ENCODE assay signal across 8 mouse cellular contexts in genomic region chr15:96708976-96709490, GRCm38 (mm10). TPM values are rescaled to one million over a fixed set of nuclear protein-coding genes. Genes with fewer than 3 reads are reported as not detected.
DNase-seq lines count a peak whose midpoint lies in the region; ATAC-seq and TF ChIP-seq lines count a peak whose summit lies in the region.

No protein-coding gene starts in this region.

- no peaks in the 10 kb centered on the region for H3K27me3 ChIP-seq in heart, embryonic 11.5 days (ENCODE audit: control insufficient read depth, insufficient read depth, low read length)
- no peaks in the 10 kb centered on the region for H3K27me3 ChIP-seq in forebrain, embryonic 15.5 days
- H3K27me3 ChIP-seq in limb, embryonic 14.5 days (ENCODE audit: control insufficient read depth, insufficient read depth, low read length): no peaks in the 10 kb centered on the region
- H3K27me3 ChIP-seq in small intestine, adult 2 months (ENCODE audit: control insufficient read depth, insufficient read depth, low read length): no peaks in the 10 kb centered on the region

- H3K36me3 ChIP-seq in heart, embryonic 11.5 days (ENCODE audit: control insufficient read depth, insufficient read depth, low read length): no peaks in the 10 kb centered on the region
- H3K36me3 ChIP-seq in forebrain, embryonic 15.5 days: no peaks in the 10 kb centered on the region
- no peaks in the 10 kb centered on the region for H3K36me3 ChIP-seq in limb, embryonic 14.5 days (ENCODE audit: control insufficient read depth, insufficient read depth, low read length)
- no peaks in the 10 kb centered on the region for H3K36me3 ChIP-seq in small intestine, adult 2 months (ENCODE audit: control insufficient read depth, insufficient read depth, low read length)

- ATAC-seq in heart, embryonic 11.5 days (replicated peaks; ENCODE audit: insufficient number of reproducible peaks, low FRiP score, low TSS enrichment): no peak
- peak; percentile 12 for ATAC-seq in forebrain, embryonic 15.5 days (replicated peaks)
- 0 out of 2 replicates have a peak, but pooled peaks have one; percentile 7 for ATAC-seq in limb, embryonic 14.5 days (ENCODE audit: low FRiP score, low read depth)

- WGBS in heart, embryonic 11.5 days (ENCODE audit: insufficient replicate concordance): 32% methylated on average over 14 of the region's 14 CpGs
- 34% methylated on average over 14 of the region's 14 CpGs for WGBS in forebrain, embryonic 15.5 days
- 14% methylated on average over 14 of the region's 14 CpGs for WGBS in limb, embryonic 14.5 days
- WGBS in small intestine, adult 2 months: 20% methylated on average over 14 of the region's 14 CpGs

- peak overlapping the region; percentile 96 for H3K9ac ChIP-seq in heart, embryonic 11.5 days (ENCODE audit: low read depth, low read length)
- H3K9ac ChIP-seq in forebrain, embryonic 15.5 days (replicated peaks): peak overlapping the region; percentile 74
- peak overlapping the region; percentile 92 for H3K9ac ChIP-seq in limb, embryonic 14.5 days (ENCODE audit: low read depth, low read length, severe bottlenecking)

- no peaks in the 10 kb centered on the region for H3K9me3 ChIP-seq in heart, embryonic 11.5 days (replicated peaks; ENCODE audit: control insufficient read depth, low read length)
- no peaks in the 10 kb centered on the region for H3K9me3 ChIP-seq in forebrain, embryonic 15.5 days
- H3K9me3 ChIP-seq in limb, embryonic 14.5 days (ENCODE audit: control insufficient read depth, low read length): no peaks in the 10 kb centered on the region

- no peak for TF ChIP-seq POLR2A in limb, embryonic 14.5 days (IDR thresholded peaks at IDR 0.05; ENCODE audit: borderline replicate concordance, extremely low read depth, insufficient read depth, insufficient read length)
- TF ChIP-seq POLR2A in small intestine, adult 2 months (IDR thresholded peaks at IDR 0.05; ENCODE audit: low read depth, low read length): no peak

- intact Hi-C loops in heart, postnatal 25 days (cut with DNase I): no loop called here

- peak overlapping the region; percentile 59 for H3K4me3 ChIP-seq in heart, embryonic 11.5 days (ENCODE audit: low read depth, low read length)
- H3K4me3 ChIP-seq in forebrain, embryonic 15.5 days: peak overlapping the region; percentile 74
- peak overlapping the region; percentile 68 for H3K4me3 ChIP-seq in limb, embryonic 14.5 days (replicated peaks; ENCODE audit: low read length)
- H3K4me3 ChIP-seq in small intestine, adult 2 months (ENCODE audit: low read depth, low read length): peak overlapping the region; percentile 88

- TF ChIP-seq CTCF in small intestine, adult 2 months (IDR thresholded peaks at IDR 0.05; ENCODE audit: extremely low read depth, insufficient read length, insufficient replicate concordance, low read depth, low read length): no peak

- H3K4me1 ChIP-seq in heart, embryonic 11.5 days (ENCODE audit: control insufficient read depth, insufficient read depth, low read length): peaks cover 10% of the 10 kb centered on the region; the same call in 1 of the 2 replicates
- H3K4me1 ChIP-seq in forebrain, embryonic 15.5 days: peaks cover 14% of the 10 kb centered on the region; the same call in 1 of the 2 replicates
- peaks cover 22% of the 10 kb centered on the region for H3K4me1 ChIP-seq in limb, embryonic 14.5 days (ENCODE audit: control insufficient read depth, insufficient read depth, low read length)
- H3K4me1 ChIP-seq in small intestine, adult 2 months (ENCODE audit: control insufficient read depth, insufficient read depth, insufficient read length, low read length): peaks cover 18% of the 10 kb centered on the region; the same call in 1 of the 2 replicates

- H3K4me2 ChIP-seq in heart, embryonic 11.5 days: peak overlapping the region; percentile 95
- H3K4me2 ChIP-seq in forebrain, embryonic 15.5 days (replicated peaks): peak overlapping the region; percentile 81
- peak overlapping the region; percentile 96 for H3K4me2 ChIP-seq in limb, embryonic 14.5 days (replicated peaks; ENCODE audit: low read depth, low read length, severe bottlenecking)

- DNase-seq in heart, postnatal 25 days (ENCODE audit: low spot score): no peak
- DNase-seq in ZHBTc4 (ENCODE audit: low read depth, low spot score): peak; percentile 72
- DNase-seq in limb, embryonic 14.5 days (ENCODE audit: low spot score): no peak
- DNase-seq in left cerebral cortex, adult 11 months (ENCODE audit: low spot score): no peak
- DNase-seq in spleen, postnatal 14 days (ENCODE audit: low spot score in 2 of 2): no peak

- H3K27ac ChIP-seq in heart, embryonic 11.5 days (ENCODE audit: low read depth, low read length): peak overlapping the region; percentile 98
- peak overlapping the region; percentile 99 for H3K27ac ChIP-seq in forebrain, embryonic 15.5 days (replicated peaks)
- H3K27ac ChIP-seq in limb, embryonic 14.5 days (replicated peaks; ENCODE audit: low read depth, low read length): peak overlapping the region; percentile 99
- peak overlapping the region; percentile 83 for H3K27ac ChIP-seq in small intestine, adult 2 months (ENCODE audit: insufficient read depth, low read depth, low read length)

RNA-seq across cellular contexts. Expression of gene Slc38a2, which starts 9.5 kb away (rescaled TPM):
- 139 and 157 TPM in 2 replicates for polyA plus RNA-seq in heart, embryonic 11.5 days (2014; fragmentation: Nextera tagmentation; extraction: Ambion mirVana)
- total RNA-seq in heart, postnatal 25 days (2021): 100 to 1,000 TPM; 230 to 253 TPM
- 156 and 157 TPM in 2 replicates for polyA plus RNA-seq in forebrain, embryonic 15.5 days (2015; fragmentation: Nextera tagmentation; extraction: Ambion mirVana)
- polyA plus RNA-seq in limb, embryonic 14.5 days (2012; rRNA removed): 116 and 137 TPM in 2 replicates
- polyA plus RNA-seq in limb, embryonic 14.5 days (2014; fragmentation: Nextera tagmentation; extraction: Ambion mirVana): 137 and 152 TPM in 2 replicates
- 10.3 and 13.9 TPM in 2 replicates for polyA plus RNA-seq in small intestine, adult 2 months (2012; rRNA removed)
